Mouse (Mus musculus) left cerebral cortex, adult 9 months (tissue): ENCODE data around the gene Jazf1.
A peak's percentile ranks its signal among the peaks of the same experiment; 100 is the strongest.

Source experiments
- DNase-seq, 2 experiments: peaks; one replicate each; pipeline ENCODE4 v3.0.0; 2022; ENCODE audit warnings: low spot score in 2 of 2

Jazf1 gene

DNA sequence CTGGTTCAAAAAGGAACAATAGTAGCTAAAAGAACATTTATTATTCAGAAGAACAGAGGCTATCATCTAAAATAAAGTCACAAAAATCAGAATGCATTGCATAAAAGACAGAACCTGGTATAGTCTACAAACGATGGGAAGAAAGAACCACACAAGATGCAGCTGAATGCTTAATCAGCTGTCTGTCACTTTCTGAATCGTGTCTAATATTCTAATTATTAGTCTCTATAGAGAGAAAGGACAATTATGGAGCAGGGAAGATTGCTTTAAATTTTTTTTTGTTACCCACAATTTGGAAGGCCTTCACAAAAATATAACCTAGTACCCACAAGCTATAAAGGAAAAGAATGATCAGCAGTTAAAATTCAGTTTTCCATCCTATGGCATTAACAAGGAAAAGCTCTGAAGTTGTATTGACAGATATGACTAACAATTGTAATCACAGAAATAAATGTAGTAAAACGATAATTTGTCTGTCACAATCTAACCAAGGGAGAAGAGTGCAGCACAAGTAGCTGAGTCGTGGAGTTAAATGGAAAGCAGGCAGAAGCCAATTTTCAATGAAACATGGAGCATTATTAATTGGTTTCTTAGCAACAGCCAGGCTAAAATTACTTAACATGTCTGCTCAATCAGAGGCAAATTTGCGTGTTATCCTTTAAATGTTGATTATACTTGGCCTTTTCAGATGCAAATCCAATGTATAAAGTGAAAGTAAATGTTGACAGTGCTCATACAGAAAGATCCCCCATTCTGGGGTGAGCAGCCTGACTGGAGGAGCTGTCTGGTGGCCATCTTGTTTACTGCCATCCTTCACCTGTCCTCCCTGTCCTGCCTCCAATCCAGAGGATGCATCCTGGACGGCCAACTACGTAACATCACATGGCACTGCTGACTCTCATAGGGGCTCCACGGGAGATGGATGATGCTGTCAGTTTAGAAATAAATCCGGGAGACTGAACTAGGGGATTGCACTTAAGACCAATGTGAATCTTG is 53.7 kb downstream of the Jazf1 start:
- no peak for DNase-seq

DNA sequence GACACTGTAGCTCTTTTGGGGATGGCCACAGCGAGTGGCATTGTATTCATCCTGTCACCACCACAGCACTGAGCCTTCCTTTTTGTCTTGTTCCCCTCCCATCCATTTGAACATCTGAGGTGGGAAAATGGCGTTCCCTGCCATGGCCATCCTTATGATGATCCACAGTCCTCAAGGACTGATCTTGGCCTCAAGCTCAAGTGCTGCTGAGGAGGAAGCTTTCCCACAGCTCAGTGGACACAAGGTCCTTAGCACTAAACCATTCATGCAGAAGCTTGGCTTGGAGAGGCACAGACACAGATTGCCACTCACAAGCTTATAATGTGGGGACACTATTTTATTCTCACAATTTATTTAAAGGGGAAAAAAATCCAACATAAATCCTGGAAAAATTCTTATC is 58.1 kb downstream of the Jazf1 start:
- DNase-seq, result no peak

DNA sequence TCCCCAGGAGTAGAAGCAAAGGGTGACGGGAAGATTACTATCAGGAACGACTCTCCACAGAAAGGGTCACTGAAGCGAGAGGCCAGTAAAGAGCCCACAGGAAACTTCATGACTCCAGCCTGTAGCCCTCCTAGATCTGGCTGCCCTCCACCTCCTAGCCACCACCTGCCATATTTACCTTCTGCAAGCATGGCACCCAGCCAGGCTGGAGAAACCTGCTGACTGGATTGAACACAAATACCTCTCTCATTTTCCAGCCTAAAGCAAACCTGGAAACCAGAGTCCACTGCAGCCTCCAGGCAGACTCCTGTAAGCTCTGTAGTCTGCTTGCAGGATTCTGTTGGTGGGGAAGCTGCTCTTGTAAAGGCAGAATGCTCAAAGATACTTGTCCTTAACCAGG is 62.4 kb downstream of the Jazf1 start:
- DNase-seq, result no peak

DNA sequence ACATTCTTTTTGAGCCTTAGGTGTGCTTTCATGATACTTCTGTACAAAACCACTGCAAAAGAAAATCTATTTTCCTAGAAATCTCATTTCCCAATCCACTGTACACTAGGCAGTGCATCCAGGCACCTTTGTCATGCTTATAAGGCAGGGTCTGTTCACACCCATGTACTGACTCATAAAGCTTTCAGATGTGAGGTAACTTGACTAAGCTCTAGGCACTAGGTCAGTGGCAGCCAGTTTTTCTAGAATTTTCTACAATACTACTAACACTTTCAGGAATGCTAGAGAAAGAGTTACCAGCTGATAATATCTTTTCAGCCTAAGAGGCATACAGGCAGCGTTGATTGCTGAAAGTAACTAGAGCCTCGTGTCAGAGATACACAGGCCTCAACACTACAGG is 62.9 kb downstream of the Jazf1 start:
- no peak for DNase-seq

DNA sequence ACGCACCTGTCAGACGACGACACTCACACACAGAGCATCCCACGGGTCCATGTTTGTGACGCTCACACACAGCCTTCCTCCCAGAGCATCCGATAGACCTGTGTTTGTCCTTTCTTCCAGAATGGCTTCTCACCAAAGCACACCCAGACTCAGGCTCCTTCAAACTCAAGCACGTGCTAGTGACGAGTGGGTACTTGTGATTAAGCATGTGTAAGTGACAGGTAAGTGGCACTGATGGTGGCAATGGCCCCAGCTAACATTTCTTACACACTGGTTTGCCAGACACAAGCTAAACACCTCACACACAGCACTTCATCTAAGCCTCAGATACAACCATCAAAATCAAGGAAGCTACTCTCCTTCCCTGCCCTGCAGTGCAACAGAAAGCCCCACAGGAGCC is 77.6 kb downstream of the Jazf1 start:
- no peak for DNase-seq

DNA sequence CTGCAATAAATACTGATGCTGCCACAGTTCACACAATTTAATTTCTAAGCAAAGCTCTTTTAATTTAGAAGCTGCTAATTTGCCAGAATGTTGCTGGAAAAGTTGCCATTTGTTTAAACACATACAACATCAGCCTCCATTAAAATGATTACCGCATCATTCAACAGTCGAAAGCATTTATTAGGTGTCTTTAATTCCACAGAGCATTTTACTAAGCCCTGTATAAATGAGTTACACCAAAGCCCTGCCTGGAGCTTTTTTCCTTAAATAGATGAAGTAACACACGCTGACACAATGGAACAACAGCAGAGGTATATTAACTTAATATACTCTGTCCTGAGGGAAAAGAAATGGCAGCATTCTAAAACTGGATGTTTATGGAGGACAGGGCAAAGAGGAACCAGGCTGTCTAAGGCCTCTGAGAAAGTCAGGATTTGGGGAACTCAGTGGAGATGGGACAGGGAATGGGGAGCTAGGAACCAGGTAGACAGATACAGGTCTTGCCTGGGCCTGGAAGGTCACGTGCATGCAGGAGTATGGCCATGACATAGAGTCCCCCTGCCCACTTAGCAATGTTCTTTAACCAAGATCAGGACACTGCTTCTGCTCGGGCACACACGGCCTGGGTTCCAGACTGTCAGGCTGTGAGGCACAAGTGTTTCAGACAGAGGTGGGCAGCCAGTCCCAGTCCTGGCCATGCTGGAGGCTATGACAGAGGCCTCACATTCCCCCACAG is 80.4 kb downstream of the Jazf1 start:
- no peak for DNase-seq

DNA sequence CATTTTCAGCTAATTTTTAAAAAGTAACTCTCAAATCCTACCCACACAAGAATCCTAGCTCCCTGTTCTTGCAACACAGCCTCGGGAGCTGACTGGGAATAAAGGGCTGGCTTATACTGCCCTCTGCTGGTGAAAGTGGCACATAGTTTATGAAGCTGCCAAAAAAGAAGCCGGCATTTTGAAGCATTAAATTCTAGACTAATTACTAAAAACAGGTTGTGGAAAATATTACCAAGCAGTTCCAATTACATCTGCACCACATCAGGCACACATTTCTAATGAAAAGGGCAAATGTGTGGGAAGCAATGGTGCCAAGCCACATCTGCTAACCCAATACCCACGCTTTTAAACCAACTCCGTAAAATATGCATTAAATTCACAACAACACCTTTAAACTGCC is 81.0 kb downstream of the Jazf1 start:
- peak in 1 of 2 experiments; percentile 48 for DNase-seq

DNA sequence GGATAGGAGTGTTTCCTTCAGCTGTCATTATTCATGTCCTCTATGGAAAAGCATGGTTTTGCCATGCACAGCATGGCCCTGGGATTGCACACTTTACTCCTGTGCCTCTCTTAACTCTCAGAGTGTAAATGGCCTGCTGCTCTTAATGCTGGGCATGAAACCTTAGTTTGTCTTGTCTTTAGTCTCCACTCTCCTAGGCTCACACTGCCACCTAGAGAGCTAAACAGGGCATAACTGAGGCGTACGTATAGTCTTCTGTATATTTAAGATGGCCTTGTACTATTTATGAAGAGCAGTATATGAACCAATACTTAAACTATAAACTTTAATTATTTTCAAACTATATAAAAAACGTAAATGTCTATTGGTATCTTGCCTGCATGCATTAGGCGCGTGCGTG is 86.3 kb downstream of the Jazf1 start:
- DNase-seq, result no peak

DNA sequence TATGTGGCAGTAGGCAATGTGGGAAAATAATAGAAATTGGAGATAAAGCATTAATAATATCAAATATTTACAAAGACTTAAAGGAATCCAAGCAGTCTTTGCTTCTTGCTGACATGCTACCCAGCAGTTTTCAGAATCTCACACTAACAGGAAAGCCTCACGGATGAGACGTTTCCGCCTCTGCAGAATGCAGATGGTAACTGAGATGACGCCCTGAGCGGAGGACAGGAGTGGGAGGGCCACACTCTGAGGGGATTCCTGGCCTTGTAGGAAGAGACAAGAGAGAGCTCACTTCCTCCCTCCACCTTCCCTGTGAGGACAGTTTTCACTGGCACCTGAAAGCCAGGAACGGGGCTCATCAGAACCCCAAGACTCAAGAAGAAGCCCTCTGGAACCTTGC is 88.9 kb downstream of the Jazf1 start:
- DNase-seq, result no peak

DNA sequence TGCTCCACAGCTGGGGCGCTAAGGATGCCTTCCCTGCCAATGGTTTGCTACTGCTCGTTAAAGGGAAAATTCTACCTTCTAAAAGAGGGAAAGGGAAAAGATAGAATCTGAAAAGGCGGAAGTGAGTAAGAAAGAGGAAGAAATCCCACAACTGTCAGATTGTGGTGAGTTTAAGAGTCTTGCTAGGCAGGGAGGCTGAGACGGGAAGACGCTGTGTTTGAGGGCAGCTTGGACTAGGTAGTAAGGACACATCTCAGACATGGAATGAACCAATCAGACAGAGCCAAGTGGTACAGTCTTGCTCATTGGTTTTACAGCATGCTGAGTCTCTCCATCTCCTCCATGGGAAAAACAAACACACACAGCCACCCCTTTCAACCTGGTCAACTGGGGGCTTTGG is 95.1 kb downstream of the Jazf1 start:
- no peak for DNase-seq

DNA sequence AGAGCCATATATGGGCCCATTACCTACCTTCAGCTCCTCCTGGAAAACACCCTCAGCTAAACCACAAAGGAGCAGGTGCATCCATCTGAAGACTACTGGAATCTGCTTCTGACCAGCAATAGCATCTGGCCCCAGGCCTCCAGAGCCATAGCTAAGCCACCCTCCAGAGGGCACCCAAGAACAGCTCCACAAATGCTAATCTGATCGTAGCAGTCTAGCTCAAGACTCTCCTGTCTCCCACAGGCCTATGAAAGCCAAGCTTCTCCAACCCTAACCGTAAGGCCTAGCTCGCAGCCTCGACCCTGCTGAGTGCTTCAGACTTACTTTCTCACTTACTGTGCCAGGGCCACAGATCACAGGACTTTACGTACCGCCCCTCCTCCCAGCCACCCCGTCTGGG is 96.3 kb downstream of the Jazf1 start:
- no peak for DNase-seq

DNA sequence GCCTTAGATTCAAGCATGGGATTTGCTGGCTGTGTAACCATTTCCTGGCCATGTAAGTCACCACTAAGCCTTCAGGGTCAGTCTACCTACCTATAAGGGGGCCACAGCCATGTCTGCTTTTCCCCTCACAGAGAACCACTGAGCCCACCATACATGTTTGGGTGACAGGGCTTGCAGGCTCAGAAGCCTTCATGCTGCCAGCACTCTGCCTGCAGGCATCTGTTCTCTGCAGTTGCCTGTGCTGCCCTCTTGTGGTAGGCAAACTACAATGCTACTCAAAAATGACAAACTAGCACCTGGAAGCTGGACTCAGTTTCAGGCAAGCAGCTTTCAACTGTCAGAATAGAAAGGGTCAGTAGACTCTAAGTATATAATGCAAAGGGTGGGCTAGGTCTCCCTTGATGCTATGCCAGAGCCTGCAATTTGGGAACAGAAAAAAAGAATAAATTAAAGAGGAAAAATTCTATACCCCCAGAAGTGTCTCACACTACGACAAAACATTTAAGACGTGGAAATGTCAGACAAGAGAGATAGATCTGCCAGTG is 98.6 kb downstream of the Jazf1 start:
- peak; percentile 35 to 69 for DNase-seq

DNA sequence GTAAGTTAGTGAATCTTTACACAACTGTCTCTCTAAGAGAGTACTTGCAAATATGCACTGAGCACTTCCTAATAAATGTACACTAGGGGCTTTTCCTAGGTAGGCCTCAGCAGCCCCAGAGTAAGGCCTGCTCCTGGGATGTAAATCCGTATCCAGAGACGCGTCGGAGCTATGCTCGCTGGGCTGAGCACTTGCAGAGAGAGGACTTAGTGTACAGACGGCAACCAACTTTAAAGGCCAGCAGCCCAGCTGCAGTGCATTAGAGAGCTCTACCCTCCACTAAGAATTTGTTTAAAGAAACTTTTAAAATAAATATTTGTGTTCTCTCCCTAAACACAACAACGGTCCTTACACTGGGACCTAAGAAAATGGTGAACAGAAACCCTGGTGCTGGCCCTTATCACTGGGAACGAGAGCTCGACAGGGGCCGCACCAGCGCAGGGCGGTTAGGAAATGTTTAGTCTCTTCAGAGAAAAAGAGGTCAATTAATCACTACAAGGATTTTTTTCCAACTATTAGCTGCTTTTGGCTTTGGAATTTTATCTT is 100.0 kb downstream of the Jazf1 start:
- DNase-seq, result no peak

DNA sequence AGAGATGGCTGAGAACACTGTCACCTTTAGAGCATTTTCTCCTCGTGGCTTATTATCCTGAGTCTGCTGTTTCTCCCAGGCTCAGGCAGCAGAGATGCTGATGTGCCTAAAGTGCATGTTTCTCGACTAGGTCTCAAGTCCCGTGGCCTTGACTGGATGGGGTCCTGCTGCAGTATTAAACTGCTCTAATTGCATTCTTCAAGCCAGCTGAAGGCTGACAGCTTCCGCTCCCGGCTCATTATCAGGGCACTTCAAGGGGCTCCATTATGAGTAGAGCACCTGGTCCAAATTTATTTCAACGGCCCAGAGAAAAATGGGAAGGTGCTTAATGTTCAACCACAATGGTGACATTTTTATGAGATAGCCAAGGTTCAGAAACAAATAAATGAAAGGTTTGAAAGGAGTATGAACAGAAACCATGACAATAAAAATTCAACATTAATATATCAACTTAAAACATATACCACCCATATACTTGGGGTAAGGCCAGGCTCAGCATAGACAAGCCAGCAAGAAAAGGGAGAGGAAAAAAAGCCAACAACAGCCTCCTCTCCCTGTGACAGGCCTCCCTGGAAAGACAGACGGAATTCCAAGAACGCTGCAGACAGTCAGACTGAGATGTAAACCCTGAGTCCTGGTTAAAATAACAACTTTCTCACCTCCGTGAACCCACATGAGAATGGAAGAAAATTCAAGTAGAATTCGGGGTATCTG is 100.7 kb downstream of the Jazf1 start:
- DNase-seq, result no peak

DNA sequence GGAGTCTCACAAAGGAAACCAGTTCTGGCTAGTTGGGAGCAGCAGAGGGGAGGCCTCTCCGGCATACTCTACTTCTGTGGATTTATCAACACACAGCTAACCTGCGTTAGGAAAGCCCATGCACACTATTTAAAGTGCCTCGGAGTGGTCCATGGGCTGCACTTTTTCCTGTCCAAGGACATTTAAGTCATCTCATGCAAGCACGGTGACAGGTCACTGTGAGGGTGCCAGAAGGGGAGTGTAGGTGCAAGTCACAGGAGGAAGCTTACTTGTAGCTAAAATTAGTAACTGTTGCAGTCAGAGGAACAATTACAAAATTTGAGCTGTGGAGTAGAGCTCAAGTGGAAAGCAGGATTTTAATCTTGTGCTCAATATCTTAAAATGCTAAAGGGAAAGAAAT is 102.4 kb downstream of the Jazf1 start:
- DNase-seq, result no peak

DNA sequence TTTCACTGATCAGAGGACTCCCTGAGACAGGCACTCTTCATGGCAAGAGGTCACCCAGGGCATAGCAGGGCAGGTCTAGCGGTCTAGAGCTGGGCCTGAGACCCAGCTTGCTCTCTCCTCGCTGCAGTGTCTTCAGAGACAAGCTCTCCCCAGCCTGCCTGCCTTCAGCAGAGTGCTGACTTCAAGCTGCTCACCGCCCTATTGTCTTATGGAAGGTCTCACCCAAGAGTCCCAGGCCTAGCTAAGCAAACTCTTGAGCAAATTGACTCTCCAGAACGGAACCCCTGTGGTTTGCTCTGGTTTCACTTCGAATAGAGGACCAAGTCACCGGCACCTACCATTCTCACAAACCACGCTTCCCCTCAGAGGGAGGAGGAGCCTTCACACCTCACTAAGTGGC is 103.1 kb downstream of the Jazf1 start:
- no peak for DNase-seq

DNA sequence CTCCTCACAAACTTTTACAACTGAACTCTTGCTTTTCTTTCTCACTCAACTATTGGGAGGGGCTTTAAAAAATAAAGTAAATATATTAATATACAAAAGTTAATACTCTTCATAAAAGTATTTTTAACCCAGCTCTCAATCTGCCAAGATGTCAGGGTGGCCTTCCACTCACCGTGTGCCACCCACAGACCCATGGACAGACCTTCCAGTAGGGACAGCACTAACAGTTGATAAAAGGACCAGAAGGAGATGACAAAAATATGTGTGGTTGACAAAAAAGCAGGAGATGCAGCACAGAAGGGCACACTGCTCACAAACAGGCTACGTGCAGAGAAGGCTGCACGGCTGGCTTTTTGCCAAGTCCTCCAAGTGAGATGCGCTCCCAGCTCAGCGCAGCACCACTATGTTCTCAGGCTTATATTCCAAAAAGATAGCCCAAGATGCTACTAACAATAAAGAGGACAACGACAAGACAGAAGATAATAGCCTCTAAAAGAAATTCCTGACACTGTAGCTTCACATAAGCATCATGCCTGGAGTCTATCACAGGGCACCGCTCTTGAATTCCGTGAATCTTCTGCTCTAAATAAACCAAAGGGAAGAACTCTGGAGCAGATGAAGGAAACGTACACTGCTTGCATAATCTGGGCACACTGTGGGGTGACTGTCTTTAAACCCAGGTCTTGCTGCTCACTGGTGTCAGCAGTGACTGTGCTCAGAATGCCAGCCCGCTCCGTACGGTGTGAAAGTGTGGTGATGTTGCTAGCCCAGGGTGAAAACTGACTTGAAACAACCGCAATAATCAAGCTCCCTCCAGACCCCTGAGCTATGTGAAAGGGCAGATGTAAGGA is 104.4 kb downstream of the Jazf1 start:
- no peak for DNase-seq

DNA sequence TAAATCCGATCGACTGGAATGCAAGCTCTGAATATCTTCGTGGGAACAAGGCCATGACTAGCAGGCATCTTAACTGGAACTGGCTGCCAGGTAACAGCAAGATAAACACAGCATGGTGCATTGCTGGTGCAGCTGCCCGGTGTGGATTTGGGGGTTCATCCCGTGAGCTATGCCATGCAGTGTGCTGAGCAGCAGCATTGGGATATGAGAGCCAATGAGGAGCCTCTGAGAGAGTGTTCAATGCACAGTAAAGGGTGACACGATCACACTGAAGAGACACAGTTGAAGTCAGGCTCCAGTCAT is 105.0 kb downstream of the Jazf1 start:
- no peak for DNase-seq

DNA sequence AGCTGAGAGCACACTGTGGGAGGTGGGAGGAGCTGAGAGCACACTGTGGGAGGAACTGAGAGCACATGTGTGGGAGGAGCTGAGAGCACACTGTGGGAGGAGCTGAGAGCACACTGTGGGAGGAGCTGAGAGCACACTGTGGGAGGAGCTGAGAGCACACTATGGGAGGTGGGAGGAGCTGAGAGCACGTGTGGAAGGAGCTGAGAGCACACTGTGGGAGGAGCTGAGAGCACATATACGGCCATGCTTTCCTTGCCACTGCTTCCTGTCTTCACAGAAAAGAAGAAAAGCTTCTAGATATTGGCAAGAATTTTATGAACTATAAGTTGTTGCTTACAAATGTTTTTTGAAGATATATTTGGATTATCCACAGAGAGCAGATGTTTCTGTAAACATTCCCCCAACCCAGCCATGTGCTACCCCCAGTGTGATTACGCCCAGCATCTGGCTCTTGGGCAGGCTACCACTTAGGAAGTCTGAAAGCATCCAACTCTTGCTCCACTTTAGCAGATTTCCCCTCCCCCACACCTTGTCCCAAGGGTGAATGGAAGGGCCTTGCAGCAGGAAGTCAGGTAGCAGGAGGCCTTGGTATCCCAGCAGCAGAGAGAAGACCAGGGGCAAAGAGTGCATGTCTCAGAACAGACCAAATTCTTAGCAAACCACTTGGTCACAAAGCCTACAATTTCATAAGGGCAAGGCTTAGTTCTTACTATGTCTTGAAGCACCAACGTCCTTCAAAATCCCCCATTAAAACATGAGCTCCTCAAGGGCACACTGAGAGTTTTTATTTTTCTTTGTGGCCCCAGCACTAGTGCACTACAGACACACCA is 105.6 kb downstream of the Jazf1 start:
- DNase-seq, result no peak
